Mouse (Mus musculus) cortical plate, adult 2 months (tissue): ENCODE results near the gene Vmn2r25.
"Not testable (repeated sequence)": the region's sequence is repeated elsewhere in the genome, so short reads cannot be mapped to it uniquely, and the experiment has no call there.

Experiments
- CTCF ChIP-seq: fragments of 200-500 bp; IDR thresholded peaks from 2 replicates; pipeline ENCODE4 v1.5.1; 2011; ENCODE audit warnings: mild to moderate bottlenecking, control low read depth, low read length; ENCODE audit not compliant: insufficient read depth; ENCODE audit errors: extremely low read depth
- POLR2A ChIP-seq: fragments of 200-500 bp; IDR thresholded peaks from 2 replicates; pipeline ENCODE4 v1.6.1; 2011; ENCODE audit warnings: mild to moderate bottlenecking, low read length, control low read depth; ENCODE audit not compliant: insufficient read depth; ENCODE audit errors: extremely low read depth

- not testable (repeated sequence) for TF ChIP-seq CTCF, POLR2A
These were observed 43.0 kb downstream of the Vmn2r25 start for GRCm38 (mm10) chr6:123810291-123810690.
